Mouse (Mus musculus): ENCODE data around the gene Irgm1.
"Not testable (repeated sequence)": the region's sequence is repeated elsewhere in the genome, so short reads cannot be mapped to it uniquely, and the experiment has no call there.

Gene Irgm1

DNA sequence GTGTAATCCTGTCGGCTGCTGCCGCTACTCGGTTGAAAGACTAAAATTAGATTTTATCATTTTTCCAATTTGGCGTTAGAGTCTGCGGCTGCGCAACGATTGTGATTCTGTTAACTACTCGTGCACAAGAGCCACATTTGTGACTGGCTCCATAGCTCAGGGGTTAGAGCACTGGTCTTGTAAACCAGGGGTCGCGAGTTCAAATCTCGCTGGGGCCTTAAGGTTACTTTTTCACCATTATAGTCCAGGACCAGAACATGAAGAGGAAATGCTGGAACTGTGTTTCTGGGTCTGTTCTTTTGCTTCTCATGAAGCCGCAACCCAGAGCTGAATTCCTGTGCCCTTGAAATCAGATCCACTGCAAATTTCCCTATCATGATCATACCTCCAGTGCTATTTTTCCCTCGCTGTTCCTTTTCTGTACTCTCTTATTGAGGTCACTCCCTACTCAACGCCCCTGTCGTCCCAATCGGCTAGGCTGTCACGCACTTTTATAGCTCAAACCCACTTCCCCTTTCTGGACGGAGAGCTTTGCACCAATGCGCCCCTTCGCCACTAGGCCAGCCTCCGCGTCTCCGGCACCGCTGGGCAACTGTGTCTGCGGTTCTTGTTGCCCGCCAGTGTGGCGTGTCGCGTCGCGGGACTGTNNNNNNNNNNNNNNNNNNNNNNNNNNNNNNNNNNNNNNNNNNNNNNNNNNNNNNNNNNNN, 17.9 kb downstream of the Irgm1 start:
- DNase-seq = peak; percentile 81

DNA sequence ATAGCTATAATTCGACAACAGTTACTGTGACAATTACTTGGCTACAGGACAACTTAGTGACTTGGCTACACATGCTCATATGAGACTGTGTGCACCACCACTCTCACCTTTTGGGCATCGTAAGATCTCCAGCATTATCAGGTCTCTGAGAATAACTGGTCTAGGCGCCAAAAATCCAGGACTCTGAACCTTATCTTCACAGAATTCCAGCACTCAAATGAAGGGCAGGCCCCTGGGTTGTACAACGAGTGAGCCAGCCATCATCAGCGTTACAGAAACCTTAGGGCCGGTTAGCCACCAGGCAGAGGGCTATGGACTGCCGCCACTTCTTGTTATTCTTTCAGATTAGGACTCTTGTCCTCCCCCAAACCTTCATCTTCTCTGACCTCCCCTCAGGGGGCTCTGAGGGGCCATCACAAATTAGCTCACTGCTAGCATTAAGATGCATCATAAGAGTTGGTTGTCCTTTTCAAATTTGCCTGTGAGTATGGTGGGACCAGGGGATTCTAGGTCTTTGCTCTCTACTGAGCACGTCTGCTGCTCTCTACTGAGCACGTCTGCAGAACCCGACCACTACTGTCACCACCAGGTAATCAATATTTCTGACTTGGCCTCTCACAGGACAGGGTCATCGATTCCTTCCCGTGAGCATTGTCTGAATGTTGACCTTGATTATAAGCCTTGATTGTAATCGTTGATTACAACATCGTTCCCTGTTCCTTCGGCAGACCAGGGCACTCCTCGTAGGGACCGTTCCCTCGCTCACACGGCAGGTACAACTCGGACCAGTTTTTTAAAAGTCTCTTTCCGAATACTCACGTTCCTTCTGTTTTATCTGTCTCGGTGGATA, 18.6 kb downstream of the Irgm1 start:
- DNase-seq = no peak

DNA sequence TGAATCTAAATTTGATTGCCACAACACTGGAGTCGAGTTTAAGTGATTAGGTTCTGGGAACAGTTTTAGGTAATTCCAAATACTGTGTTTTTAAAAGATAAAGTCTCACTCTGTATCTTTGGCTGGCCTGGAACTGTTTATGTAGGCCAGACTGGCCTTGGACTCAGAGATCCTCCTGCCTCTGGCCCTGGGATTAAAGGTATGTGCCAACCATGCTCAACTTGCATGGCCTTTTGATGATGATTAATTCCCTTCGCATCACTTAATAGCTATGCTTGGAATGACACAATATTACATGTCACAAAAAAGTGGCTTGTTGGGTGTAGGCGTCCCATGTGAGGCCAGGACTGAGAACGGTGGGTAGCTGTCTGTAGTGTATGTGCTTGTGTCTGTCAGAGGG, 19.3 kb downstream of the Irgm1 start:
- DNase-seq = no peak

DNA sequence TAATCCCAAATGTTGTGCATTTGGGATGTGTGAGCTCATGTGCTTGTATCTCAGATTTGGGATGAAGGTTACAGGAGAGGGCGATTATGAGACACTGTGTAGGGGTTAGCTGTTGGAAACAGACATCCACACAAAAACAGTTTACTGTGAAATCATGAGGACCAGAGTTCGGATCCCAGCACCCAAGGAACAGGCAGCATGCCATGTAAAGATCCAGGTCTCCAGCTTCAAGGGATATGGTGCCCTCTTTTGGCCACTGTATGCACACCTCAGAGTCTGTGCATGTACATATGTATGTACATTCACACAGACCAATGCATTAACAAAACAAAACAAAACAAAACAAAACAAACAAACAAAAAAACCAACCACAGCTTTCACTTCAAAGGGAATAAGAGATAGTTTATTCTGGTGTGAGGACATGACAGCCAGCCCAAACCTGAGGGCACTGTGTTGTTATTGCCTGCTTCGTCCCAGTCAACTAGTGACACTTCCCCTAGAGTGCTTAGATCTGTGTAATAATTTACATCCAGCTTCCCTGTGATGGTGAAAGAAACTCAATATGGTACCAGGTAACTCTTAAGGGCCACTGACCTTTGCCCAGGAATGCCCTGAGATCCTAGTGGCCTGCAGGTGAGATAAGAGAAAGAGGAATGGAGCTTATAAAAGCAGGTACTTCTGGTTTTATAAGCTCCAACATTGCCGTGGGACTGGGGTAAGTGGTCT, 20.1 kb downstream of the Irgm1 start:
- DNase-seq = no peak

DNA sequence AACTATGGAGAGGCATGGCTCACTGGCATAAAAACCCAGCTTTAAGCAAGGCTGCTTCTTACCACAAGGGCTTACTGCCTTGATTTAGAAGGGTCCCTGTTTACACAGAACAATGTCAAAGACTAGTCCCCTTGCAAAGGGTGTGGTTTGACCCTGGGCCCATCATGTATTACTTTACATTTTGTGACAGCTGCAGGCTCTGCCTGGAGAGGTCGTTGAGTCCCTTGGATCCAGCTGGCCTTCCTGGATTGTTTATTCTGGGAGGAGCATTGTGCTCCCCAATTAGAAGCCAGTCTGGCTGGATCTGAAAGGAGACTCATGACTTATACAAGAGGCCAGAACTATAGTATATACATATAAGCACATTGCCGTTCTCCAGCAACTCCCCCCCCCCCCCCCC, 21.2 kb downstream of the Irgm1 start:
- no peak for DNase-seq

DNA sequence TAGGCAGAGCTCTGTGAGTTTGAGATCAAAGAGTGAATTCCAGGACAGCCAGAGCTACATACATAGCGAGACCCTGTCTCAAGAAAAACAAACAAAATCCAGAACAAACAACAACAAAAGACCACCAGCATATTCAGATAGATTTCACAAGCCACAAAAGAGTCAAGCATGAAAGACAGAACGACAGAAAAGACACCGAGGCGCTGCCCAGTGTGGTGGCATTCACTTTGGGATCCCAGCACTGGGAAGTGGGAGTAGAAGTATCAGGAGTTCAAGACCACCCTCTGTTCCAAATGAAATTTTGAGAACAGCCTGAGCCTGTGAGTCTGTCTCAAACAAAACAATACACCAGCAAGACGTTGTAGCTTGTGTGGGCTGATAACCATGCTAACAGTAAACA, 24.6 kb downstream of the Irgm1 start:
- DNase-seq = no peak

DNA sequence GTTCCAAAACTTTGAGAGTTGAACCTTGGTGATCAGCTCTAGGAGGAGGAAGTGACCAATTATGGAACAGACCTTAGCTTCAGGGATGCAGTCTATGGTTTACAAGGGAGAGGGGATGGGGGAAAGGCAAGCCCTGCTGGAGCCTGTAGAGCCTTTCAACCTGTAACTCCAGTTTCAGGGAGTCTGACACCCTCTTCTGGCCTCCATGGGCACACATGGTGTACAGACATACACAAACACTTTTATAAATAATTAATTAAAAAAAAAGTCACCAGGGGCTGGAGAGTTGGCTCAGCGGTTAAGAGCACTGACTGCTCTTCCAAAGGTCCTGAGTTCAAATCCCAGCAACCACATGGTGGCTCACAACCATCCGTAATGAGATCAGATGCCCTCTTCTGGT, 25.1 kb downstream of the Irgm1 start:
- DNase-seq = not testable (repeated sequence)

DNA sequence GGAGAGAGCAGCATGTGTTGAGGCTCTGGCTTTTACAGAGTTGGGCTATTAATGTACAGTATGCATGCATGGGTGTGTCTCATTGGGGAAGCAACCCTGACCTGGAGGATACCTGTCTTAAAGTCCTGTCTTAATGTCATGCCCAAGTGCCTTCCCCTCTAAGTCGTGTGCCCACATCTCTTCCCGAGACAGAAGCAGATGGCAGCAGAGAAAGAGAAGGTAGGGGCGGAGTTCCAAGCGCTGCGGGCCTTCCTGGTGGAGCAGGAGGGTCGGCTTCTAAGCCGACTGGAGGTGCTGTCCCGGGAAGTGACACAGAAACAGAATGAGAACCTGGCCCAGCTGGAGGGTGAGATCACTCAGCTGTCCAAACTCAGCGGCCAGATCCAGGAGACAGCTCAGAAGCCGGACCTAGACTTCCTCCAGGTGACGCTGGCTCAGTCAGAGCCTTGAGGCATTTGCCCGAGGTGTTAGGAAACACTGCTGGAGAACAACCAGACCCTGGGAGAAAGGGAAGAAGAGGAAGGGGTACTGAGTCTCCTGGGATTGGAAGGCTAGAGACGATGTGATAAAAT, 26.2 kb downstream of the Irgm1 start:
- DNase-seq = no peak

DNA sequence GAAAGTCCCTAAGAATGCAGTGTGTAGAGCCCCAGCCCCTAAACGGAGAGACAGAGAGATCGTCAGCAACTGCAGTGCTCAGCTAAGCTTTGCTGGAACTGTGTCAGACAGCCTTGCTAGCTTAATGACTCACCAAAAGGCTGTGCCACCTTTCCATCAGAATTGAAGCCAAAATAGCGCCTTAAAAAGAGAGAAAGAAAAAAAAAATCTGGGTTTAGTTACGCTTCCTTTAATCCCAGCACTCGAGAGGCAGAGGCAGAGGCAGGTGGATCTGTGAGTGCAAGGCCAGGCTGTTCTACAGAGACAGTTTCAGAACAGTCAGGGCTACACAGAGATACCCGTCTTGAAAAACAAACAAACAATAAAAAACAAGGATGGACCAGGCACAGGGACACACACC, 27.2 kb downstream of the Irgm1 start:
- no peak for DNase-seq

DNA sequence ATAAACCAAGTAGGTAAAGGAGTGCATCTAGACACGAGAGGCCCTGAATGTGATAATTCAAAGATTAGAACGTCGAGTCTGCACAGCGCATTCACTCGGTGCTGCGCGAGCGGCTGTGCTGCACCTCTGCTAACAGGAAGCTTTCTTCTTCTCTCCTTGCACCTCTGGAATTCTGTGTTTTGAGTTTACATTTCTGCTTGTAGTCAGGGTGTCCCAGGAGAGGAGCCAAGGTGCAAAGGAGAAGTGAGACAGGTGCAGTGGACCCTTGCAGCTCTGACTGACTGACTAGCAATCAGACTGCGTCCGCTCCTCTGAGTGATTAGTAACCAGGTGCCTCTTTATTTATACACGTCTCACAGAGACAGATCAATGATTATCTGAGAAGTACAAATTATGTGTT, 28.3 kb downstream of the Irgm1 start:
- DNase-seq = no peak

DNA sequence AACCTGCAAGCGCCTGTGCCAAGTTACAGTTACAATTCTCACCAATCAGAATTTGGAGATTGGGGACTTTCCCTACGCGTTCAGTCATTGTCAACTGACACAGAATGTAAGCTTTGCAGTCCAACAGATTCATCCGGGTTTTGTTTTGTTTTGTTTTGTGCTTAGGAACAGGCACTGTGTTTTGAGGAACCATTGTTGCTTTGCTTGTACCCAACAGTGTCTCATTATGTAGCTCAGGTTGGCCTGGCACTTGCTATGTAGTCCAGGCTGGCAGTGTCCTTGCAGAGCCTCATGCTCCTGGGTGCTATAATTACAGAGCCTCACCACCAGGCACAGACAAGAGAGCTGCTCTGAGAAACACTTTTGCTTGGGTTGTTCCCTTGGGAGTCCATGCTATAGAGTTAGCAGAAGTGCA, 29.1 kb downstream of the Irgm1 start:
- DNase-seq = no peak

DNA sequence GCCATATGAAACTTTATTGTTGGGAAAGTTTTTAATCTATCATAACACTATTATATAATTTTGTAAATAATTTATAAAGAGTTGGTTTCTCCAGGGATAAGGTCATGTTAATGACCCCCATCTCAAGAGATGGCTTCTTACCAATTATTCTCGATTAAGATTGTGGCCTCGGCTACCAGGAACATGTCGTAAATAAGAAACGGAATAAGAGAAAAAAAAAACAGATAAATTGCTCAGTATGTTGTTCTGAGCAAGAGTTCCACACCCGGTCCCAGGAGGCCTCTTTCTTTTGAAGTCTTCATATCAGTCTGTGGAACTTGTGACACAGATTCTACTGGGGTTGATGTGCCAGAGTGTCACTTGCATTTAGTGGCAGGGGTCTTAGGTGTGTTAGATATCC, 30.3 kb downstream of the Irgm1 start:
- DNase-seq = no peak

DNA sequence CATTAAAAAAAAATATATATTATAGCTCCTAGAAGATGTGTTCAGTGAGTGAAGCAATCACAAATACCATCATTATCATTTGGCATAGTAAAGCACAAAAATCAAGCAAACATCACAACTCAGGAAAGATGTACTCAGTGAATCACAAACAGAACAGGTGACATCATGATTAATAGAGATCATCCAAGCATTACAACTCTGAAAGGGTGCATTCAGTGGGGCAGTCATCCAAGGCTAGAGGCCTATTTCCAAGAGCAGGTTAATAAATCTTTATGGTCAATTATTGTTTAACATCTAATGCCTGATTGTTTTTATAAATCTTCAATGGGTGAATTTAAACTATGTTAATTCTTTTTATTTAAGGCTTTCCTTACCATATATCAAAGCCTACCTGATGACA, 30.7 kb downstream of the Irgm1 start:
- DNase-seq = no peak

DNA sequence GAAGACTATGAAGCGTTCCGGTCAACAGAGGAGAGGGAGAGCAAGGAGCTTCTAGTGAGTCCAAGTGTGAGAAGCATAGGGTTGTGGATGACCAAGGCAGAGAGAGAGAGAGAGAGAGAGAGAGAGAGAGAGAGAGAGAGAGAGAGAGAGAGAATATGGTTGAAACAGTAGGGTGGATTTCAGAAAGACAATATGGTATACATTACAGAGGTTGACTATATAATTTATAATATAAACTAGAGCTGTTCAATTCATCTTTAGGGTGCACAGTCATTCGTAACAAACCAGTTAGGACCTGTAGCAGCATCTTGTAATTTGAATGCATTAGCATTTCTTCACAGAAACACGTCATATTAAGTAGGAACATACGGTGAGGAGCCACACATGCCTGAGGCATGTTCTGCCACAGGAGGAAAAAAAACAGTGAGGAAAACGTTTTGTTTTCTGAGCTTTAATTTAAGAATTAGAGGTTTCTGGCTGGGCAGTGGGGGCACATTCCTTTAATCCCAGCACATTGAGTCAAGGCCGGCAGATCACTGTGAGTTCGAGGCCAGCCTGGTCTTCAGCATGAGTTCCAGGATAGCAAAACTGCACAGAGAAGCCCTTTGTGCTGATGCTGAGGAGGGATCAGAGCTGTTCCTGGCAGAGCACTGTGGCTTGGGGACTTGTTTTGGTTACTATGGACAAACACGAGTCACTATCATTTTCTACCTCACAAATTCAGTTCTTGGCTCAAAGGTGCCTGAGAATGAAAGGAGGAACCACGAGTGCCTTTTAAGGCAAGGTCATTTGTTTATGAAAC, 32.4 kb downstream of the Irgm1 start:
- no peak for DNase-seq

DNA sequence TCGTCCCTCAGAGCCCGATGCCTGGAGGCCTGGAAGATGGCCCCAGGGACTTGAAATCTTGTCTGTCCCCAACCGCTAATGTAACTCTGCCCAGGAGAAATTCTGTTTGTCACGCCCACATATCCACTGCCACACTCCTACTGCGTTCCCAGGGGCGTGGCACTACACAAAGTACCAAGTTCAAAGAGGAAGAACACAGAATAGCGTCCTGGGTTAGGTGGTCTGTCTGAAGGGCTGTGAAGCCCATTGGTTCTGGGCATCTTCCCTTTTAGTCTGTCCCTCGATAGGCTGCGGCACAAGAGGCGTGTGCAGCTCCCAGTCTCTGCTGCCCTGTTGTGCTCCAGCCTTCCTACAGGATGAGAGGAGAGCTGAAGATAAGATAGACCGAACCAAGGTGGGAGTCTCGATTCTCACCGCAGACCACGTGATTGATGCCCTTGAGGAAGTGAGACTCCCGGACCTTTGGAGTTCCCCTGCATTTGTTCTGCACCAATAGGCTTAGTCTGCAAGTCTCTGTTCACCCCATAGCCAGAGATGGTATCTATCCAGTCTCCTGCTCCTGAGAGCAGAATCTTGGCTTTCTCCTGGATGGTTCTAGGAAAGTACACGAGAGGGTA, 33.2 kb downstream of the Irgm1 start:
- DNase-seq = no peak

DNA sequence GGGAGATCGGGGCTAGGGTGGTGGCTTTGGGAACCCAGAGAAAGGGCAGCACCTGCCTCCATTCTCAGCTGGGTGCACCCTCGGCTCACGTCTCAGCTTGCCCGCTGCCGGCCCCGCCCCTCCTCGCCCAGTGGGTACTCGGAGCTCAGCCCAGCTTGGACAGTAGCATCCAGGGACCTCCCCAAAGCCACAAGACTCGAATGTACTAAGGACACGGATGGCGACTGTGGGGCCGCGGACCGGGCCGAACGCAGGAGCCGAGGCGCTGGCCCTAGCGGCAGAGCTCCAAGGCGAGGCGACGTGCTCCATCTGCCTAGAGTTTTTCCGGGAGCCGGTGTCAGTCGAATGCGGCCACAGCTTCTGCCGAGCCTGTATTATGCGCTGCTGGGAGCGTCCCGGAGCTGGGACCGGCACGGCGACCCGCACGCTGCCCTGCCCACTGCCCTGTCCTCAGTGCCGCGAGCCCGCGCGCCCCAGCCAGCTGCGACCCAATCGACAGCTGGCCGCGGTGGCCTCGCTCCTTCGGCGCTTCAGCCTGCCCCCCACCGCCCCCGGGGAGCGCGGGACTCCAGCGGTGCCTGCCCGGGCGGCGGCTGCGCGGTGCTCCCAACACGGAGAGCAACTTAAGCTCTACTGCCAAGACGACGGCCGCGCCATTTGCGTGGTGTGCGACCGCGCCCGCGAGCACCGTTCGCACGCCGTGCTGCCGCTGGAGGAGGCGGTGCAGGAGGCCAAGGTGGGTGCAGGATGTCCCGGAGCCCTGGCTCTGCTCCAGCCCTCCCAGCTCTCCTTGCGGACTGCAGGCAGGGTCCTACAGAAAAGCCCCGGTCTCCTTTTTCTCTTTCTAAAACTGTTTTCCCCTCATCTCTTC, 33.9 kb downstream of the Irgm1 start:
- peak; percentile 64 for DNase-seq

DNA sequence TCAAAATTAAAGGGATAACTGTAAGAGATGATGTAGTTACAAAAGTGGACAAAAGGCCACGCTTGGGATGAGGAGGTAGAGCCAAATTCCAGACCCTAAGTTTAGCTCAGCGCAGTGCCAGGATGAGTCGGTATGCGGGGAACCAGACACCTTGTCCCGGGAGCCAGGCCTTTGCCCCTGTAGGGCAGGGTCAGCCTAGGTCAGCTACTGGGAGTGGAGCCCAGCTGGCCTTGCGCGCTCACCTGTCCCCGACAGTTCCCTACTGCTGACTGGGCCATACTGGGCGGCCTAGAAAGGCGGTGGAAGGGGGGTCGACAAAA, 34.5 kb downstream of the Irgm1 start:
- DNase-seq = no peak

DNA sequence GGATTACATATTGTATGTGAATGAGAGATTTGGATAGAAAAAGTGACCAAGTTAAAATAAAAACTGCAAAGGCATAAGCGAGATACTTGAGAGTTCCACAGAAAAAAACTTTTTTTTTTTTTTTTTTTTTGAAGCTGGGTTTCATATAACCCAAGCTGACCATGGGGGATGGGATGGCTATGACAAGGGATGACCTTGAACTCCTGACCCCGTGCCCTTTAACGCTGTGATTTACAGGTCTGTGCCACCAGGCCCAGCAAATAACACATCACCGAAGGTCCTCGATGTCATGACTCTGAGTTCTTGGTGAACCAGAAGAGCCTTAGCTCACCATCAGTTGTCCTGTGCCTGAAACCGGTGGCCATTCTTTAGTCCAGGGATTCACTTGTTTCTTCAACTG, 35.6 kb downstream of the Irgm1 start:
- DNase-seq = peak; percentile 29

DNA sequence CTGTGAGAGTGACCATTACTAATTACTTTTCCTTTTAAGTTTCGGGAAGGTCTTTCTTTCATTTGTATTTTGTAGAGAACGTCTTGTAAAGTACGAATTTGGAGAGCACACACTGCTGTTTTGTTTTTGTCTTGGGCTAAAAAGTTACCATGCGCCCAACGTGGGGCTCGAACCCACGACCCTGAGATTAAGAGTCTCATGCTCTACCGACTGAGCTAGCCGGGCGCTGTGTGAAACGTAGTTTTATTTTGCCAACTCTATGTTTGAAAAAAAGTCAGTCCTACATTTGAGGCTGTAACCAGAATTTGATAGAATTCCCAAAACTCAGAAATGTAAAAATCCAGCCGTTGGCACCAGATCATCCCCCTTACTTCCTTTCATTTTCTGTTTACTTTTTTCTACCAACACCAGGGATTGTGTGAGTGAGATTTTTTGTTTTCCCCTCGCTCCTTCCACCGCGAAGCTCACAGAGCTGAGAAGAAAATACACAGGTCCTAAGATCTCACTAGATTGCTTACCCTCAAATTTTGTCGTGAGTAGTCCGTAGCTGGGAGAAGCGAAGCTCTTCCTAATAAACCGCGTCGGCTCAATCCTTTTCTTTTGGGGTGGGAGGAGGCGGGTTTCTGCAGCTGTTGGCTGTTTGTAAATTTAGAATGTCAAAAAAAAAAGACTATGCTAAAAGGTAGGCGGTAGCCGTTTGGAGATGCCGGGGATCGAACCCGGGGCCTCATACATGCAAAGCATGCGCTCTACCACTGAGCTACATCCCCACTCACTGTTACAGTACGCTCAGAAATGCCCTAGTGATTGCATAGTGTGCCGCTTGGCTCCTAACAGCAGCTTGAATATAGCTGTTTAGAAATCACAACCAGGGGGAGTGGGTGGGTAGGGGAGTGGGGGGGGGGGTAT, 37.5 kb downstream of the Irgm1 start:
- DNase-seq = peak; percentile 91

DNA sequence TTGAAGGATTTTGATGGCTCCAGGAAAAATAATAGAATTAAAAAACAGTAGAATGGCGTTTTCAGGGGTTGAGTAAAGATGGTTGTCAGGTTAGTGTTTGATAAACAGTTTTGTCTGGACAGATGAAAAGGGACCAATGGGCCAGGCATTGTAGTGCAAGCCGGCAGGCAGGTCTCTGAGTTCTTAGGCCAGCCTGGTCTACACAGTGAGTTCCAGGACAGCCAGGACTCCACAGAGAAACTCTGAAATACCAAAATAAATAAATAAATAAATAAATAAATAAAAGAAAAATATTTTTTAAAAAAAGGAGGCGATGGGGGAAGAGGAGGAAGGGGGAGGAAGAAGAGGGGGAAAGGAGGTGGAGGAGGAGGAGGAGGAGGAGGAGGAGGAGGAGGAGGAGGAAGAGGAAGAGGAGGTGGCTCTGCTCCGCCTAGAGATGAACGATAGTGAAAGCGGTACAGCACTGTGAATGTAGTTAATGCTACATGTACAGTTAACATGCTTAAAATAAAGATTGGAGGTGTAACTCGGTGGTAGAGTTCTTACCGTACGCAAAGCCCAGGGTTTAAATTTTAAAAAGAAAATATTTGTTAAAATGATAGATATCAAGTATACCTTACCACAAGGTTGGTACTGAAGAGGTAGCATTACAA, 38.3 kb downstream of the Irgm1 start:
- no peak for DNase-seq

Measured in right cerebral cortex, postnatal 4 days (tissue).